Mouse (Mus musculus): Measurements from ENCODE around the gene Slc16a13. TPM values are rescaled to one million over a fixed set of nuclear protein-coding genes. Genes with fewer than 3 reads are reported as not detected.
A peak's percentile ranks its signal among the peaks of the same experiment; 100 is the strongest.

The Slc16a13 gene
- polyA plus RNA-seq, 1 experiment from 2014 or later: 11.6 TPM

- H3K4me3 ChIP-seq: peak overlapping the region; percentile 54
- peaks cover 13% of the 10 kb centered on the region for H3K36me3 ChIP-seq (replicated peaks)
- peaks cover 40% of the 10 kb centered on the region for H3K4me1 ChIP-seq
- no peak overlapping the region; the same call in 1 of the 2 replicates for H3K27ac ChIP-seq (replicated peaks)
- H3K27me3 ChIP-seq (replicated peaks; ENCODE audit: low read depth, poor library complexity, severe bottlenecking): peaks cover 86% of the 10 kb centered on the region
- WGBS: 12% methylated on average over 22 of the region's 22 CpGs
- H3K9me3 ChIP-seq: no peaks in the 10 kb centered on the region
- DNase-seq (ENCODE audit: low spot score): no peak
Observed at GRCm38 (mm10) chr11:70215301-70215700, 5.6 kb downstream of the Slc16a13 start.

DNA sequence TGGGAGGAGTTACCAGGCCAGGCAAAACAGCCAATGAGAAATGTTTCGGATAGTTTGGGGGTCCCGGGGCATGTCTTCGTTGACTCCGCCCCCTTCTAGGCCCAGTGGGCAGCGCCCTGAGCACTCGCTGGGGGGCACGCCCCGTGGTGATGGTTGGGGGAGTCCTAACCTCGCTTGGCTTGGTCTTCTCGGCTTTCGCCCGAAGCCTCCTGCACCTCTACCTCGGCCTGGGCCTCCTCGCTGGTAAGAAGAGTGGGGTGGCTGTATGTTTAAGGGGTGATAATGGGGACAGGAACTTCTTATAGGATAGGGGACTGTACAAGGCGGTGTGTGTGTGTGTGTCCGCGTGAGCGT lies 6.0 kb downstream of the Slc16a13 start:
- H3K9me3 ChIP-seq: no peaks in the 10 kb centered on the region
- H3K36me3 ChIP-seq (replicated peaks): peaks cover 13% of the 10 kb centered on the region
- no peak overlapping the region for H3K27ac ChIP-seq (replicated peaks)
- peaks cover 82% of the 10 kb centered on the region for H3K27me3 ChIP-seq (replicated peaks; ENCODE audit: low read depth, poor library complexity, severe bottlenecking)
- peaks cover 35% of the 10 kb centered on the region for H3K4me1 ChIP-seq
- DNase-seq (ENCODE audit: low spot score): no peak
- WGBS: 7% methylated on average over 18 of the region's 18 CpGs
- peak overlapping the region; percentile 54 for H3K4me3 ChIP-seq

- peak; percentile 52 for DNase-seq (ENCODE audit: low spot score)
- WGBS: under 1% methylated on average over 46 of the region's 46 CpGs
- H3K27me3 ChIP-seq (replicated peaks; ENCODE audit: low read depth, poor library complexity, severe bottlenecking): peaks cover 76% of the 10 kb centered on the region
- 0 out of 2 replicates have a peak overlapping the region, but pooled peaks have one; percentile 26 for H3K27ac ChIP-seq (replicated peaks)
- peak overlapping the region; percentile 54 for H3K4me3 ChIP-seq
- H3K4me1 ChIP-seq: peaks cover 31% of the 10 kb centered on the region
- no peaks in the 10 kb centered on the region for H3K9me3 ChIP-seq
- H3K36me3 ChIP-seq (replicated peaks): peaks cover 13% of the 10 kb centered on the region
Observed at GRCm38 (mm10) chr11:70214191-70214855, 6.5 kb downstream of the Slc16a13 start.

DNA sequence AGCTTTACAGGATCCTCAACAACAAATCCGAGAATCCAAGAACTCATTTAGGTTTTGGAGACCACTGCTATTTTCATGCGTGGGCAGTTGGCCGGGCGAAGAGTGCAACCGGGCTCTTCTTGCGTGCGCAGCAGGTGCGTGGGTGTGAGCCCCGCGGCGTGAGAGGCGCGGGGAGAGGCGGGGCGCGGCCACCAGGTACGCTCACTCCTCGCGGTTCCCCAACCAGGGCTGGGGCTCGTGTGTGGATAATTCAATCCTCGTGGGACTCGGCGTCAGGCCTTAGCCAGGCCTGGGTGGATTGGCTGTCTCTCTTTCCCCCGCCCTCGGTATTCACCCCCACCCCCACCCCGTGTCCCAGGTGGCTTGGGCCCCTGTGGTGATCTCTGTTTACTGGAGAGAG lies 7.1 kb downstream of the Slc16a13 start:
- H3K9me3 ChIP-seq: no peaks in the 10 kb centered on the region
- H3K4me3 ChIP-seq: peak overlapping the region; percentile 54
- H3K4me1 ChIP-seq: peaks cover 25% of the 10 kb centered on the region
- no peak for DNase-seq (ENCODE audit: low spot score)
- no peak overlapping the region for H3K27ac ChIP-seq (replicated peaks)
- peaks cover 13% of the 10 kb centered on the region for H3K36me3 ChIP-seq (replicated peaks)
- 6% methylated on average over 26 of the region's 26 CpGs for WGBS
- peaks cover 71% of the 10 kb centered on the region for H3K27me3 ChIP-seq (replicated peaks; ENCODE audit: low read depth, poor library complexity, severe bottlenecking)

DNA sequence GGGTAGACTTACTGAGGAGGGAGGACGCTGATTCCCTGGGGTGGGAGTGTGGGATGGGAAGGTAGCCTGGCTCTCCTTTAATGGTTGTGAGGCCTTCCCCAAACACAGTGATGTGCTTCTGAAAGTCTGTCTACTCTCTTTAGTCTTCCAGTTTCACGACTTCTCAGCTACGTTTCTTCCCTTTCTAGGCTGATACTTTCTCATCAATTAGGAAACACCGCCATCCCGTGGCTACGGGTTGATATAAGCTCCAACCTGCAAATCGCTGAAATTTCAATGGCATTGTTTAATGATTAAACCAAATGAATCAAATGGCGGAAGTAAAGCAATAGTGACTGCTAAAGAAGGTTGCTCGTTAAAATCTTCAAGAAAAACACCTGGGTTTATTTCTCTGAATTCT lies 8.0 kb downstream of the Slc16a13 start:
- peak; percentile 59 for DNase-seq (ENCODE audit: low spot score)
- Histone ChIP-seq H3K27ac (replicated peaks) (no peak overlapping the region), H3K36me3 (replicated peaks) (peaks cover 11% of the 10 kb centered on the region), H3K9me3 (no peaks in the 10 kb centered on the region), H3K4me1 (peaks cover 22% of the 10 kb centered on the region), H3K4me3 (no peak overlapping the region), H3K27me3 (replicated peaks; ENCODE audit: low read depth, poor library complexity, severe bottlenecking) (peaks cover 63% of the 10 kb centered on the region)
- 16% methylated on average over 9 of the region's 9 CpGs for WGBS

DNA sequence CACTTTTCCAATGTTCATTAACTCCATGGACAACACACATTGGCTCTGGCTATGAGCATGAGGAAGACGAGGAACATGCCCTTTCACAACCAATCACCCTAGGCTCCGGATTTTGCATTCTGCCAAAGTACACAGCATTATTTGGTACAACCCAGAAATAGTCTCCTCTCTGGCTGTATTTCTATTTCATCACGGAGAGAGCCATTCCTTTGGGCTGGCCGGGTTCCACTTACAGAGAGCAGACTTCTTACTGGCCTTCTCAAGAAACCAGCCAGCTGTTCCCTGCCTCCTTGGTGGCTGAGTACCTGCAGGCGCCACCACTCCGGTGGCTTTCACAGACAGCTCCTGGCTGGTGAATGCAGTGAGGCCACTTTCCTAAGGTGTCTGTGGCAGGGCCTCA lies 8.4 kb downstream of the Slc16a13 start, which contains the start of gene Slc16a11:
Gene Slc16a11 (plus strand): TSS at position 330 of the 400 bp plus-strand sequence.
- Histone ChIP-seq H3K9me3 (no peaks in the 10 kb centered on the region), H3K27ac (replicated peaks) (no peak within 1 kb of the TSS), H3K36me3 (replicated peaks) (peaks cover 6% of the 10 kb centered on the region), H3K4me3 (peak within 1 kb of the TSS; percentile 54), H3K27me3 (replicated peaks; ENCODE audit: low read depth, poor library complexity, severe bottlenecking) (peaks cover 58% of the 10 kb centered on the region), H3K4me1 (peaks cover 22% of the 10 kb centered on the region)
- 64% methylated on average over 6 of the region's 6 CpGs for WGBS
- no peak for DNase-seq (ENCODE audit: low spot score)

GRCm38 (mm10) chr11:70211972-70212371 lies 8.9 kb downstream of the Slc16a13 start:
- peaks cover 54% of the 10 kb centered on the region for H3K27me3 ChIP-seq (replicated peaks; ENCODE audit: low read depth, poor library complexity, severe bottlenecking)
- no peak for DNase-seq (ENCODE audit: low spot score)
- H3K9me3 ChIP-seq: no peaks in the 10 kb centered on the region
- peaks cover 22% of the 10 kb centered on the region for H3K4me1 ChIP-seq
- no peak overlapping the region for H3K27ac ChIP-seq (replicated peaks)
- WGBS: 81% methylated on average over 6 of the region's 6 CpGs
- 0 out of 2 replicates have a peak, but pooled peaks cover 2% of the 10 kb centered on the region for H3K36me3 ChIP-seq (replicated peaks)
- H3K4me3 ChIP-seq: no peak overlapping the region

DNA sequence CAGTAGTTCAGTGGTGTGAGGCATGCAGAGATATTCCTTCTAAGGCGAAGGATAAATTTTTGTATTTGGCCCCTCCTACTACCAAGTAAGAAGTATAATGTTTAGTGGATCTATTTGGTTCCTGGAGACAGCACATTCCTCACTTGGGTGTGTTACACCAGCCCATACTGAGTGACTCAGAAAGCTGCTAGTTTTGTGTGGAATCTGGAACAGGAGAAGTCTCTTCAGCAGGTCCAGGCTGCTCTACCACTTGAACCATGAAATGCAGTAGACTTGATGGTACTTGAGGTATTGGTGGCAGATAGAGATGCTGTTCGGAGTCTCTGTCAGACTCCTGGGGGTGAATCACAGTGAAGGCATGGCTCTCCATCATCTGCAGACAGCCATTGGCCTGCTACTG lies 10.2 kb downstream of the Slc16a13 start:
- Histone ChIP-seq H3K36me3 (replicated peaks) (no peaks in the 10 kb centered on the region), H3K4me1 (peaks cover 22% of the 10 kb centered on the region), H3K9me3 (no peaks in the 10 kb centered on the region), H3K4me3 (no peak overlapping the region), H3K27ac (replicated peaks) (no peak overlapping the region), H3K27me3 (replicated peaks; ENCODE audit: low read depth, poor library complexity, severe bottlenecking) (peaks cover 50% of the 10 kb centered on the region)
- WGBS: 94% methylated on average over 2 of the region's 2 CpGs
- DNase-seq (ENCODE audit: low spot score): no peak

DNA sequence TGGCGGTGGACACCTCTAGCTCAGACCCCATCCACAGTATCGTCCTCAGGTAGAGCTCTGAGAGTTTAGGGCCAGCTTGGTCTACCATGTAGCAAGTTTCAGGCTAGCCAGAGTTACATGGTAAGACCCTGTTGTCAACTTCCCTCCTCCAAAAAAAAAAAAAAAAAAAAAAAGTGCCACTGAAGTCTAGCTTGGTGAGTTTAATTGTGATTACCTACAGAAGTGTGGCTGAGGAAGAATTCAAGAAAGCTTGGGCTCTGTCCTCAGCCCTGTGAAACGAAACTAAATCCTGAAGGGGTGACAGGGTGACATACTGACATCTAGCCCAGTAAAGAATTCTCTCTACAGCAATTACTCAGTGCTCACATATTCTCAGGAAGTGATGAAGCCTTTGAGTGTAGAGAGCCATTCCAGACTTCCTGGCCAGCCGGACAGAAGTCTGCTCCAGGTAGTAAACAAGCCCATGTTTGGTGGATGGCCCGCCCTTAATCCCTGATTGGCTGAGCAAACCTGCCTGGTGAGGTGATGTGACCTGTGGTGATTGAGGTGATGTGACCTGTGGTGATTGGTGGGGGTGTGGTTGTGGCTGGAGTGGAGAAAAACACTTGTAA lies 12.0 kb downstream of the Slc16a13 start:
- H3K27ac ChIP-seq (replicated peaks): no peak overlapping the region
- no peak for DNase-seq (ENCODE audit: low spot score)
- no peak overlapping the region for H3K4me3 ChIP-seq
- no peaks in the 10 kb centered on the region for H3K36me3 ChIP-seq (replicated peaks)
- H3K9me3 ChIP-seq: no peaks in the 10 kb centered on the region
- H3K27me3 ChIP-seq (replicated peaks; ENCODE audit: low read depth, poor library complexity, severe bottlenecking): peaks cover 35% of the 10 kb centered on the region
- 78% methylated on average over 5 of the region's 5 CpGs for WGBS
- H3K4me1 ChIP-seq: peaks cover 4% of the 10 kb centered on the region

DNA sequence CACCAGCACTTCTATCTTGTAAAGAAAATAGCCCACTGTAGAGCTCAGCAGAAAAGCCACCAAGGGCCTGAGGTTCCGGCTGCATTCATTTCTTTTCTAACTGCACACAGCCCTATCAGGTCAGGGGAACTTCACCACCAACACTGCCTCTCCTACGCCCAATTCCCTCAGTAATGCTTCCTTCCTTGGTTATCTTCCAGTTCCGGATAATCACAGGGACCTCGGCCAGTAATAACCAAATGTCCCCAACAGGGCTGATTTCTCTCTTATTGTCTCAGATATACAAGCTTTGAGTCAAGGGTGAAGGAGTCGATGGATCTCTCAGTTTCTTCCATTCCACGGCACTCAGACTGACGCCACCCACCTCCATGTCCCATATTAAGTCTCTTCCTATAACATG lies 13.6 kb downstream of the Slc16a13 start:
- H3K27me3 ChIP-seq (replicated peaks; ENCODE audit: low read depth, poor library complexity, severe bottlenecking): peaks cover 19% of the 10 kb centered on the region
- H3K4me1 ChIP-seq: no peaks in the 10 kb centered on the region
- no peaks in the 10 kb centered on the region for H3K36me3 ChIP-seq (replicated peaks)
- 86% methylated on average over 7 of the region's 7 CpGs for WGBS
- H3K4me3 ChIP-seq: no peak overlapping the region
- no peak for DNase-seq (ENCODE audit: low spot score)
- no peaks in the 10 kb centered on the region for H3K9me3 ChIP-seq
- no peak overlapping the region for H3K27ac ChIP-seq (replicated peaks)

DNA sequence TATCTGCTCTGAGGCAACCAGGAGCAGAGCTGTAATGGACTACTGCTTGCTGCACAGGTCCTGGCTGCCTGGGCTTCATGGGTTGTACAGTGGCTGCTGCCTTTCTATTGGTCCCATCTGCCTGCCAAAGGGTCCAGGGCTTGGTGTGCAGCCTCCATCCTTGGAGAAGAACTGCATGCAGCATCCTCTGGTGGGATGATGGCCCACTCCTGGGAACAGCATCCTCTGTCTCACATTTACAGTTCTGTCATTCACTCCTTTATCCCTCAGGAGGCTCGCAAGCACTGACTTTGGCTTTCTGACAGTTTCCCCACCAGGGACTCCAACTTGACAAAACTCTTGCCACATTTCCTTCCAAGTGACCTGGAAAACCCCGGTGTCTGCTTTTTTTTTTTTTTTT lies 14.1 kb downstream of the Slc16a13 start:
- H3K27me3 ChIP-seq (replicated peaks; ENCODE audit: low read depth, poor library complexity, severe bottlenecking): peaks cover 14% of the 10 kb centered on the region; the same call in 1 of the 2 replicates
- no peak for DNase-seq (ENCODE audit: low spot score)
- H3K9me3 ChIP-seq: no peaks in the 10 kb centered on the region
- H3K4me3 ChIP-seq: no peak overlapping the region
- no peak overlapping the region for H3K27ac ChIP-seq (replicated peaks)
- no peaks in the 10 kb centered on the region for H3K36me3 ChIP-seq (replicated peaks)
- H3K4me1 ChIP-seq: no peaks in the 10 kb centered on the region
- 78% methylated on average over 2 of the region's 2 CpGs for WGBS

- WGBS: 35% methylated on average over 5 of the region's 5 CpGs
Observed at GRCm38 (mm10) chr11:70201691-70202090, 19.2 kb downstream of the Slc16a13 start.

DNA sequence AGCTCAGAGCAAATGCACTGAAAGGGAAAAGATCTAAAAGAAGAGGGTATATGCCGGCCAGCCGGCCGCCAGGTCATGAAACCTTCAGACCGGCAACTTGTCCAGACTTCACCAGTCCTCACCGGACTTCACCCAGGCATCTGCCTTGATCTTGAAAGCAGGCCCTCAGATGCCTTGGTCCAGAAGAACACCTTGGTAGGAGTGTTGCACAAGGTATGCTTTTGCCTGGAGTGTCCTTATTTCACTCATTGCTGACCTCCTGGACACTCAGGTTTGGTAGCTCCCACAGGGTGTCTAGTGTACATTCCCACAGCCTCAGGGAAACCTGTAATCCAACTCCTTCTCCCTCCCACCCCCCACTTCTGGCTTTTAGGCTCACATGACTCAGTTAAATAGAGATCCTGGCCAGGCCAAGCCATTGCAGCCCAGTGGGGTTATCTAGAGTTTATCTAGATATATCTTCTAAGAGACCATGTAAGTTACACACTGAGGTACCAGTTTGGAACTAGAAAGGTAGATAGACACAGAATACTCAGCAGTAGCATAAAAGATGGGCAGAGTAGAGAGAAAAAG lies 20.7 kb downstream of the Slc16a13 start:
- no peaks in the 10 kb centered on the region for H3K9me3 ChIP-seq

More at GRCm38 (mm10) chr11:70201691-70202090, 19.2 kb downstream of the Slc16a13 start:
- H3K9me3 ChIP-seq: no peaks in the 10 kb centered on the region
- H3K4me3 ChIP-seq: no peak overlapping the region
- 0 out of 2 replicates have a peak, but pooled peaks cover 11% of the 10 kb centered on the region for H3K27me3 ChIP-seq (replicated peaks; ENCODE audit: low read depth, poor library complexity, severe bottlenecking)
- DNase-seq (ENCODE audit: low spot score): peak; percentile 85
- no peaks in the 10 kb centered on the region for H3K36me3 ChIP-seq (replicated peaks)
- H3K4me1 ChIP-seq: peaks cover 15% of the 10 kb centered on the region
- no peak overlapping the region for H3K27ac ChIP-seq (replicated peaks)

More for the DNA sequence above, 20.7 kb downstream of the Slc16a13 start:
- H3K27me3 ChIP-seq (replicated peaks; ENCODE audit: low read depth, poor library complexity, severe bottlenecking): no peaks in the 10 kb centered on the region
- peaks cover 15% of the 10 kb centered on the region for H3K4me1 ChIP-seq
- whole genome bisulfite sequencing: 84% methylated on average over 5 of the region's 5 CpGs
- H3K36me3 ChIP-seq (replicated peaks): no peaks in the 10 kb centered on the region
- DNase-seq (ENCODE audit: low spot score): no peak
- no peak overlapping the region for H3K27ac ChIP-seq (replicated peaks)
- H3K4me3 ChIP-seq: no peak overlapping the region
